Mouse (Mus musculus): Measurements from ENCODE around the gene Ngp. TPM values are rescaled to one million over a fixed set of nuclear protein-coding genes. Genes with fewer than 3 reads are reported as not detected.

Gene Ngp
- polyA plus RNA-seq, 1 experiment: 4.7 TPM

DNA sequence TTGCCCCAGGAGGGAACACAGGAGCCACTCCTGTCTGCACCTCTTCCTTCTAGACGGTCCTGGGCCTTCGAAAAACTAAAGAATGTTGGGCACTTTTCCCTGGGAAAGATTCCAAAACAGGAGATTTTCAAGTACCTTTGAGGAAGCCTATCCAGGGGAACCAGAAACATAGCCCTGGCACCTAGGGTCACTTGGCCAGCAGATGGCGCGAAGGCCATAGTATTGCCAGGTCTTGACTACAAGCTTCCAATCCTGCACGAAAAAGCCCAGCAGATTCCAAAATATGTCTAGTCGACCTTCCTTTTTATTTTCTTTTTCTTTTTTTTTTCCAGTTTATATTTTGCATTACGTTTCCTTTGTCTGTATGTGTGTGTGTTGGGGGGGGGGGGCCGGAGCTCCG, 5.8 kb upstream of the Ngp start:
- Histone ChIP-seq H3K4me3 (ENCODE audit: insufficient read depth, low read length) (no peak overlapping the region), H3K27ac (ENCODE audit: insufficient read depth, low read depth, low read length) (no peak overlapping the region), H3K4me1 (ENCODE audit: control insufficient read depth, insufficient read depth, low read length) (peaks cover 12% of the 10 kb centered on the region)
- TF ChIP-seq POLR2A (IDR thresholded peaks at IDR 0.05; ENCODE audit: borderline replicate concordance, low read depth, low read length): no peak
- no peak for TF ChIP-seq CTCF (IDR thresholded peaks at IDR 0.05; ENCODE audit: low read depth, low read length)

DNA sequence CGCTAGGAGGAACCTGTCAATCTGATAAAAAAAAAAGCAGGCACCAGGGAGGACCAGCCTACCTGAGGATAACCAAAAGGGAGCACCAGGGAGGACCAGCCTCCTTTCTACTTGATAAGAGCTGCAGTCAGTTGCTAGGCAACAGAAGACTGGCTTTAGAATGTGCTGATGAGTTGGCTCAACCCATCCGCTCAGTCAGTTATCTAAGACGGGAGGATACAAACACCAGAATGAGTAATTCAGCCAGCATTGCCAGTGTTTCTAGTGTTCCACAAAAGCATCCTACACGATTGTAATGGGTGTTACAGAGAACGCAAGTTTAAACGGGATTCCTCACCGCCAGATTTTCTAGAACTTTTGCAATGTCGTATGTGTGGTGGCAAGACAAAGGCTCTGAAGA, 11.7 kb downstream of the Ngp start:
- TF ChIP-seq POLR2A (IDR thresholded peaks at IDR 0.05; ENCODE audit: borderline replicate concordance, low read depth, low read length): no peak
- TF ChIP-seq CTCF (IDR thresholded peaks at IDR 0.05; ENCODE audit: low read depth, low read length): no peak

DNA sequence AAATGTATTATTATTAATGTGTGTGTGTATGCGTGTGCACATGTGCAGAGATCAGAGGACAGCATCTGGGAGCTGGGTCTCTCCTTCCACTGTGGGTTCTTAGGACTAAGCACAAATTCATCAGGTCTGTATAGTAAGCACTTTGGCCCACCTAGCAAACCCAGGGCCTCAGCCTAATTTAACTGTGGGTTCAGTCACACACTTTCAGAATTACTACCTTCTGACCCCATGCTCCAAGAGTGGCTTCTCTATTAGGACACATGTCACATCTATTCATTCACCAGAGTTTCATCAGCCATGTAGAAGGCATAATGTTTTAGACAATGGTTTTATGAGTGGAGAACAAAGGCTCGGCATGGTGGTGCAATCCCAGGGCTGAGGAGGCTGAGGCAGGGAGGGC, 13.5 kb downstream of the Ngp start:
- H3K27ac ChIP-seq (ENCODE audit: insufficient read depth, low read depth, low read length): no peak overlapping the region
- H3K4me1 ChIP-seq (ENCODE audit: control insufficient read depth, insufficient read depth, low read length): no peaks in the 10 kb centered on the region

More for the DNA sequence above, 11.7 kb downstream of the Ngp start:
- Histone ChIP-seq H3K4me3 (ENCODE audit: insufficient read depth, low read length) (no peak overlapping the region), H3K4me1 (ENCODE audit: control insufficient read depth, insufficient read depth, low read length) (no peaks in the 10 kb centered on the region), H3K27ac (ENCODE audit: insufficient read depth, low read depth, low read length) (no peak overlapping the region)

DNA sequence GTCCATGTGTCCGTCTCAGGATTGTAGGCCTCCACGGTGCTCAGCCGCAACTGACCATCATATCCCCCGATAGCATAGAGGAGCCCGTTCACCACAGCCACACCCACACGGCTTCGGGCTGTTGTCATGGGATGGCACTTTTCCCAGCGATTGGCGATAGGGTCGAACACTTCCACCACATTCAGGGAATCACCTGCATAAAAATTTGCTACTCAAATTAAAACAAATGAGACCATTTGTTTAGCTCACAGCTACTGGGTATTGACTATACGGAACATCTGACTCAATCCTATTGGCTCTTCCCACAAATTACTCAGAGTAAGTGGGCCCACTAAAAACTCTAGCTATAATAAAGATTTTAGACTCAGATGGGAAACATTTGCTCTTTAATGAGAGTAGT, 16.5 kb downstream of the Ngp start:
- Histone ChIP-seq H3K4me3 (ENCODE audit: insufficient read depth, low read length) (no peak overlapping the region), H3K4me1 (ENCODE audit: control insufficient read depth, insufficient read depth, low read length) (no peaks in the 10 kb centered on the region)

More for the DNA sequence above, 13.5 kb downstream of the Ngp start:
- no peak overlapping the region for H3K4me3 ChIP-seq (ENCODE audit: insufficient read depth, low read length)
- TF ChIP-seq POLR2A (IDR thresholded peaks at IDR 0.05; ENCODE audit: borderline replicate concordance, low read depth, low read length) (no peak), CTCF (IDR thresholded peaks at IDR 0.05; ENCODE audit: low read depth, low read length) (no peak)

DNA sequence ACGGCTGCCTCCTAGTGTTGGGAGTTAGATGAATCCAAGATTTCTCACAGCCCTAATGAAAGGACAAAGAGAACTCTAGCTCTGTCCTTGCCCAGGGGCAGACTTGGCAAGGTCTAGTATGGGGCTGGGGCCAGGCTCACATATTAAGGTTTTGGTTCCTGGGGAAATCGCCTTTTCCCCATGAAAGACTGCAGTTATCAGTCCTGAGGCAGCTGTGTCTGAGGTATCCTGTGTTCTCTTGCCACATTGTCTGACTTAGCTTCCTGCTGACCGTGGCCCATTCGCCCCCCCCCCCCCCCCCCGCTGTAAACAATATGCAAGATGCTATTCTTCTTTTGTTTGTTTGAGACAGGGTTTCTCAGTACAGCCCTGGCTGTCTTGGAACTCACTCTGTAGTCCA, 20.5 kb downstream of the Ngp start:
- no peak overlapping the region for H3K27ac ChIP-seq (ENCODE audit: insufficient read depth, low read depth, low read length)
- TF ChIP-seq POLR2A (IDR thresholded peaks at IDR 0.05; ENCODE audit: borderline replicate concordance, low read depth, low read length) (no peak), CTCF (IDR thresholded peaks at IDR 0.05; ENCODE audit: low read depth, low read length) (no peak)
- no peak overlapping the region for H3K4me3 ChIP-seq (ENCODE audit: insufficient read depth, low read length)
- no peaks in the 10 kb centered on the region for H3K4me1 ChIP-seq (ENCODE audit: control insufficient read depth, insufficient read depth, low read length)

More for the DNA sequence above, 16.5 kb downstream of the Ngp start:
- no peak for TF ChIP-seq POLR2A (IDR thresholded peaks at IDR 0.05; ENCODE audit: borderline replicate concordance, low read depth, low read length)
- TF ChIP-seq CTCF (IDR thresholded peaks at IDR 0.05; ENCODE audit: low read depth, low read length): no peak
- no peak overlapping the region for H3K27ac ChIP-seq (ENCODE audit: insufficient read depth, low read depth, low read length)

DNA sequence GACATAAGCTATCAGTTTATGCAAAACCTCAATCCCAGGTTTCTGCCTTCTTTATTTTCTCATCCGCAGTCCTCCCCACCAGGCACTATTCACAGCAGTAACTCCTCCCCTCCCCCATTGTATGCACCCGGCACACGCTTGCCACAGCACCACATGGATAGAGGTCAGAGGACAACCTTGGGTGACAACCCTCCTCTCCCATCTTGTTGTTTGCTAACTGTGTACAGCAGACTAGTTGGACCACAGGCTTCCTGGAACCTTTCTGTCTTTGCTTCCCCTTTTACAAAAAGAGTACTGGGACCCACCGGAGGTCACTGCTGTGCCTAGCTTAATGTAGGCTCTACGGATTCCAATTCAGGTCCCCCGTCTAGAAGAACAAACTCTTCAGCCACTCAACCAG, 21.0 kb downstream of the Ngp start:
- TF ChIP-seq CTCF (IDR thresholded peaks at IDR 0.05; ENCODE audit: low read depth, low read length): no peak
- TF ChIP-seq POLR2A (IDR thresholded peaks at IDR 0.05; ENCODE audit: borderline replicate concordance, low read depth, low read length): no peak
- H3K27ac ChIP-seq (ENCODE audit: insufficient read depth, low read depth, low read length): no peak overlapping the region
- no peak overlapping the region for H3K4me3 ChIP-seq (ENCODE audit: insufficient read depth, low read length)
- H3K4me1 ChIP-seq (ENCODE audit: control insufficient read depth, insufficient read depth, low read length): no peaks in the 10 kb centered on the region

DNA sequence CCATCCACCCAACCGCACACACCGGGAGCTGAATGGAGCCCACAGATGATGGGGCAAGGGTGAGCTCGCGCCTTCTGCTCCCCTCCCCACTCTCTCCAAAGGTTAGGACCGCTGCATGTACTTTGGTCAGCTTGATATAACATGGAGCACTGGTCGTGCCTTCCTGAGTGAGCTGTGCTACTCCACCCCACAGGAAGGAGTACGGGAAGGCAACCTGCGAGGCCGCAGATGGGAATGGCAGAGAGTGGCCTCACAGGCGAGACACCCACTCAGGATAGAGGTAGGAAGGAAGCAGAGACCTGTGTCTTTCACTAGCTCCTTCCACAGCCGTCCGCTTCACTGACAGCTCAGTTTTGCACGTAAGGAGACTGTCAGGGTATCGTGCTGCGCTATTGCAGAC, 28.8 kb downstream of the Ngp start:
- TF ChIP-seq CTCF (IDR thresholded peaks at IDR 0.05; ENCODE audit: low read depth, low read length) (no peak), POLR2A (IDR thresholded peaks at IDR 0.05; ENCODE audit: borderline replicate concordance, low read depth, low read length) (no peak)
- no peak overlapping the region for H3K4me3 ChIP-seq (ENCODE audit: insufficient read depth, low read length)
- H3K27ac ChIP-seq (ENCODE audit: insufficient read depth, low read depth, low read length): no peak overlapping the region
- H3K4me1 ChIP-seq (ENCODE audit: control insufficient read depth, insufficient read depth, low read length): peaks cover 5% of the 10 kb centered on the region

DNA sequence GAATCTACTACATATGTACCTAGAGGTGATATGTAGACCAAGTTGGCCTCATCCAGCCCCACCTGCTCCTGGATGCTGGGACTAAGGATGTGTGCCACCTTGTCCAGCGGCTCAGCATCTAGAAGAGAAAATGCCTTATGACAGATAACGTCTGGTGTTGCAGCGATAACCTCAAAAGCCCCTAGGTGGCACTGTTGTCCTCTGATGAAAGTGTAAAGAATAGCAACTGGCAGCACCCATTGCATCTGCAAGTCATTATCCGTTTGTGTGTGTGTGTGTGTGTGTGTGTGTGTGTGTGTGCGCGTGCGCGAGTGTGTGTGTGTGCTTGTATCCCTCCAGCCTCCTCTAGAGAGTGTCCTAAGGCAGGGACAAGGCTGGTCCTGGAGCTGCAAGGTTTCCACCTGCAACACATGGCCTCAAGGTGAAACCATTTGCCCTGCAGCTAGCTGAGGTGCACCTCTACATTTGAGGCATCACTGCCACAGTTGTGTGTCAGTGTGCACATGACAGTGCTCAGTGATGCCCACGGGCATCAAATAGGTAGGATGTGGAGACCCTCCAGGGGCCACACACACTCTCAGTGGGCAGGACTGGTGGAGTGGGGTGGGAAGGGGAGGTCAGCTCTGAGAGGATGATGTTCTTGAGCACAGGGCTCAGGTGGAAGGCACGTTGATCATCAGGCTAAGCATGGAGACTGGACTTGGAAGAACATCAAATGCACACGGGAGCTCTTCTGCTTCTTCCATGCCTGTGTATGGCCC, 29.5 kb downstream of the Ngp start:
- H3K4me1 ChIP-seq (ENCODE audit: control insufficient read depth, insufficient read depth, low read length): peaks cover 5% of the 10 kb centered on the region
- H3K27ac ChIP-seq (ENCODE audit: insufficient read depth, low read depth, low read length): no peak overlapping the region
- no peak for TF ChIP-seq POLR2A (IDR thresholded peaks at IDR 0.05; ENCODE audit: borderline replicate concordance, low read depth, low read length)
- TF ChIP-seq CTCF (IDR thresholded peaks at IDR 0.05; ENCODE audit: low read depth, low read length): no peak
- no peak overlapping the region for H3K4me3 ChIP-seq (ENCODE audit: insufficient read depth, low read length)

DNA sequence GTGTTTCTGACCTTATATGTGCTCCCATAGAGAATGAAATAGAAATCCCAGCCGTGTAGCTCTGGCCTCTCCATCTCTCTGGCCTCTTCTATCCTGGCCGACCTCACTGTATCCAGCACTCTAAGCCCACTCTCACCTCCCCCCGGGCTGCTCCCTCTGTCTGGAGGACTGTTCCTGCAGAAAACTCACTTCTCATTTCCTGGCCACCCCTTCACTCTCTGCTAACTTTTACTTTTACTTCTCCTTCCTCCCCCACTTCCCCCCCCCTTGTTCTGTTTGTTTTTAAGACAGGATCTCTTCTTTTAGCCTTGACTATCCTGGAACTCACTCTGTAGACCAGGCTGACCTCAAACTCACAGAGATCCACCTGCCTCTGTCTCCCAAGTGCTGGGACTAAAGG, 33.0 kb downstream of the Ngp start:
- no peak overlapping the region for H3K4me3 ChIP-seq (ENCODE audit: insufficient read depth, low read length)
- H3K4me1 ChIP-seq (ENCODE audit: control insufficient read depth, insufficient read depth, low read length): peaks cover 7% of the 10 kb centered on the region
- TF ChIP-seq POLR2A (IDR thresholded peaks at IDR 0.05; ENCODE audit: borderline replicate concordance, low read depth, low read length): no peak
- no peak for TF ChIP-seq CTCF (IDR thresholded peaks at IDR 0.05; ENCODE audit: low read depth, low read length)
- 0 out of 2 replicates have a peak overlapping the region, but pooled peaks have one; percentile 46 for H3K27ac ChIP-seq (ENCODE audit: insufficient read depth, low read depth, low read length)

DNA sequence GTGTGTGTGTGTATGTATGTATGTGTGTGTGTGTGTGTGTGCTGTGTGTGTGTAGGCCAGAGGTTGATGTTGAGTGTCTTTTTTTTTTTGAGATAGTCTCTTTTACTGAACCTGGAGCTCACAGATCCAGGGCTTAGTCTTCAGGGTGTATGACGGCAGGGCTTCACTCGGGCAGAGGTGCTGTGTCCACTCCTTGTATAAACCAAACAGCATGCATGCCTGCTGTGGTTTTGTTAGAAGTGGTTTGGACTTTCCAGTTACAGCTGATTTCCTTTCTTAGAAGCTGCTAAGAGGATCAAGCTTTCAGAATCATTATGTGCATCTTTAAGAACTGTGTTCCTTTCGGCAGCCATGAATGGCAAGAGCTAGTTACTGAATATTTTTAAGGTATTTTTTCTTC, 38.4 kb downstream of the Ngp start:
- H3K4me3 ChIP-seq (ENCODE audit: insufficient read depth, low read length): no peak overlapping the region
- no peak for TF ChIP-seq CTCF (IDR thresholded peaks at IDR 0.05; ENCODE audit: low read depth, low read length)
- TF ChIP-seq POLR2A (IDR thresholded peaks at IDR 0.05; ENCODE audit: borderline replicate concordance, low read depth, low read length): no peak
- H3K4me1 ChIP-seq (ENCODE audit: control insufficient read depth, insufficient read depth, low read length): peaks cover 29% of the 10 kb centered on the region
- H3K27ac ChIP-seq (ENCODE audit: insufficient read depth, low read depth, low read length): no peak overlapping the region

Data from bone marrow macrophage, adult 2 months (primary cell).